Mouse (Mus musculus): Measurements from ENCODE around the gene Crygn.

Gene Crygn

GRCm38 (mm10) chr5:24709962-24710361, 47.8 kb downstream of the Crygn start:
- no peak for DNase-seq (ENCODE audit: low spot score in 2 of 2)

- no peak for DNase-seq (ENCODE audit: low spot score in 2 of 2)
Observed at GRCm38 (mm10) chr5:24704615-24705014, 53.2 kb downstream of the Crygn start.

GRCm38 (mm10) chr5:24701271-24701670, 56.5 kb downstream of the Crygn start:
- DNase-seq (ENCODE audit: low spot score in 2 of 2), result no peak

All from frontal cortex, postnatal 10 days (tissue).